Mouse (Mus musculus) E14TG2a.4 (cell line): ENCODE results near the gene Pidd1.
A peak's percentile ranks its signal among the peaks of the same experiment; 100 is the strongest.

Source experiments
- CTCF ChIP-seq: conservative IDR thresholded peaks from 2 replicates; pipeline ENCODE4 v1.5.1; 2014; ENCODE audit warnings: low read length
- POU5F1 ChIP-seq: IDR thresholded peaks from 2 replicates; pipeline ENCODE4 v1.6.1; 2014; ENCODE audit warnings: low read length, borderline replicate concordance

- TF ChIP-seq CTCF (peak; percentile 21), POU5F1 (no peak)
These were observed 6.4 kb downstream of the Pidd1 start, which contains the start of gene Slc25a22 for GRCm38 (mm10) chr7:141437178-141438120.
